Mouse (Mus musculus) neutrophil, adult 83 days (primary cell): ENCODE measurements around the gene Nat14. TPM values are rescaled to one million over a fixed set of nuclear protein-coding genes. Genes with fewer than 3 reads are reported as not detected.

Experiments used
- total RNA-seq, 2 experiments: library from RNA; stranded (reverse); gene quantifications; one replicate each; pipeline ENCODE4 v1.2.4; 2023

Gene Nat14
- total RNA-seq: 1 to 10 TPM; 2.3 to 3.0 TPM

GRCm38 (mm10) chr7:4921824-4922482 lies at the start of gene Nat14:
TSS of gene Nat14 (plus strand) at chr7:4922028.

GRCm38 (mm10) chr7:4876753-4877221 lies 45.0 kb upstream of the Nat14 start, which contains the start of gene Isoc2a:
TSS of gene Isoc2a (plus strand) at chr7:4877153.

DNA sequence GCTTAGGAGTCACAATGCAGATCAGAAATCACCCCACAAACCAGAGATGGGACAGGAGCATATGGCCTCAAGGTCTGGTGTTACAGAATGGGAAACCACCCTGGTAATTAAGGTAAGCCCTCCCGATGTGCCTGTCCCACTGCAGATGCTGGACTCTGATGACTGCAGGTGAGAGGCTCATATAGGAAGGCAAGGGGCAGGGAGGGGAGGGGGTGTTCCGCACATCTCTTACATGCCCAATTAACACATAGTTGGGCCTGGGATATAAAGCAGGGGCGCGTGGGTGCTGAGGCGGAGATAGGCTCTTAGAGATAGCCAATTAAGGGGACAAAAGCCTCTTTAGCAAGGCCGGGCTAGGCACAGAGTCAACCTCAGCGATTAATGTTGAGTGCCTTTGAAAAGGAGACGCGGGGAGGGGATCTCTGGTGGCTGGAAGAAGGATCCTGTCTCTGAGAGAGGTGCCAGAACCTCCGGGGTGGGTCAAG lies 15.3 kb upstream of the Nat14 start, which contains the start of gene Gm36210:
Gene Gm36210 (minus strand): TSS at position 51 of the 485 bp plus-strand sequence.

GRCm38 (mm10) chr7:4915007-4915665 lies 6.7 kb upstream of the Nat14 start, which contains the start of gene Zfp628:
TSS of gene Zfp628 (plus strand) at chr7:4915217.

GRCm38 (mm10) chr7:4925441-4926381 lies 3.9 kb downstream of the Nat14 start, which contains the start of gene Ssc5d:
TSS of gene Ssc5d (plus strand) at chr7:4925785.

GRCm38 (mm10) chr7:4964272-4964671 lies 42.4 kb downstream of the Nat14 start, which contains the start of gene Sbk2:
TSS of gene Sbk2 (minus strand) at chr7:4964406.

GRCm38 (mm10) chr7:4971068-4971467 lies 49.2 kb downstream of the Nat14 start, which contains the start of gene Sbk3:
TSS of gene Sbk3 (minus strand) at chr7:4971168.

Other genes starting within 250 kb of the Nat14 start
- 10 to 100 TPM; 15.7 to 22.2 TPM for gene Hspbp1, start 237.0 kb upstream of the Nat14 start, total RNA-seq
- under 1 TPM in 1 of 2 experiments, not detected in 1; 0.28 TPM for gene Brsk1, start 231.4 kb upstream of the Nat14 start, total RNA-seq
- gene Tmem150b, start 196.8 kb upstream of the Nat14 start, total RNA-seq: 10 to 100 TPM; 20.0 to 21.3 TPM
- 100 to 1,000 TPM; 113 TPM for gene Kmt5c, start 181.9 kb upstream of the Nat14 start, total RNA-seq
- 10 to 100 TPM; 36.5 to 36.7 TPM for gene Cox6b2, start 168.9 kb upstream of the Nat14 start, total RNA-seq
- not detected for gene Fam71e2, start 150.7 kb upstream of the Nat14 start, total RNA-seq
- gene Il11, start 139.2 kb upstream of the Nat14 start, total RNA-seq: not detected
- gene Tmem190, start 139.1 kb upstream of the Nat14 start, total RNA-seq: not detected
- 1 to 10 TPM; 2.1 to 2.4 TPM for gene Tmem238, start 132.4 kb upstream of the Nat14 start, total RNA-seq
- gene Rpl28, start 129.2 kb upstream of the Nat14 start, total RNA-seq: 1,000 to 10,000 TPM in 1 of 2 experiments, 100 to 1,000 TPM in 1; 932 to 1,065 TPM
- 100 to 1,000 TPM; 229 to 230 TPM for gene Ube2s, start 109.4 kb upstream of the Nat14 start, total RNA-seq
- not detected for gene Shisa7, start 77.3 kb upstream of the Nat14 start, total RNA-seq
- 1 to 10 TPM; 4.5 to 7.4 TPM for gene Isoc2b, start 51.8 kb upstream of the Nat14 start, total RNA-seq
- gene Isoc2a, start 44.9 kb upstream of the Nat14 start, total RNA-seq: 1 to 10 TPM; 5.8 to 7.4 TPM
- gene Gm36210, start 15.5 kb upstream of the Nat14 start, total RNA-seq: not detected
- gene Zfp628, start 6.8 kb upstream of the Nat14 start, total RNA-seq: 10 to 100 TPM; 12.6 to 13.0 TPM
- under 1 TPM; 0.07 to 0.42 TPM for gene Ssc5d, start 3.8 kb downstream of the Nat14 start, total RNA-seq
- not detected for gene Sbk2, start 42.4 kb downstream of the Nat14 start, total RNA-seq
- gene Sbk3, start 49.1 kb downstream of the Nat14 start, total RNA-seq: not detected
- gene Zfp579, start 74.1 kb downstream of the Nat14 start, total RNA-seq: 1 to 10 TPM; 4.7 to 5.2 TPM
- 10 to 100 TPM; 13.7 to 14.8 TPM for gene Zfp524, start 92.4 kb downstream of the Nat14 start, total RNA-seq
- gene Fiz1, start 92.7 kb downstream of the Nat14 start, total RNA-seq: 10 to 100 TPM; 26.8 to 27.6 TPM
- gene Gm44973, start 93.5 kb downstream of the Nat14 start, total RNA-seq: not detected
- gene Zfp865, start 98.3 kb downstream of the Nat14 start, total RNA-seq: 10 to 100 TPM; 28.4 to 28.5 TPM
- gene Ccdc106, start 98.5 kb downstream of the Nat14 start, total RNA-seq: under 1 TPM; 0.42 to 0.70 TPM
- gene 4632433K11Rik, start 112.1 kb downstream of the Nat14 start, total RNA-seq: under 1 TPM in 1 of 2 experiments, not detected in 1; 0.71 TPM
- 1 to 10 TPM; 2.1 to 2.6 TPM for gene Zfp784, start 116.4 kb downstream of the Nat14 start, total RNA-seq
- gene Zfp580, start 129.5 kb downstream of the Nat14 start, total RNA-seq: not detected
- gene U2af2, start 140.1 kb downstream of the Nat14 start, total RNA-seq: 100 to 1,000 TPM; 211 to 222 TPM
- 100 to 1,000 TPM; 143 to 145 TPM for gene Epn1, start 158.2 kb downstream of the Nat14 start, total RNA-seq
- gene Rfpl4, start 194.9 kb downstream of the Nat14 start, total RNA-seq: not detected
- gene Rasl2-9, start 203.9 kb downstream of the Nat14 start, total RNA-seq: not detected
- not detected for gene Vmn1r55, start 227.6 kb downstream of the Nat14 start, total RNA-seq